Mouse (Mus musculus): ENCODE measurements around the gene Cfap299.
"Not testable (repeated sequence)": the region's sequence is repeated elsewhere in the genome, so short reads cannot be mapped to it uniquely, and the experiment has no call there.

Cfap299 gene

GRCm38 (mm10) chr5:98328848-98329624, at the start of gene Cfap299:
Gene Cfap299 (plus strand): TSS chr5:98329304.
- DNase-seq (ENCODE audit: low read depth, low spot score) = peak; percentile 61

- no peak for DNase-seq (ENCODE audit: low read depth, low spot score)
Observed at GRCm38 (mm10) chr5:98281993-98282392, 47.1 kb upstream of the Cfap299 start.

GRCm38 (mm10) chr5:98283696-98284478, 45.2 kb upstream of the Cfap299 start:
- DNase-seq (ENCODE audit: low read depth, low spot score) = no peak

- no peak for DNase-seq (ENCODE audit: low read depth, low spot score)
Observed at GRCm38 (mm10) chr5:98290642-98291041, 38.5 kb upstream of the Cfap299 start.

- DNase-seq (ENCODE audit: low read depth, low spot score) = no peak
Observed at GRCm38 (mm10) chr5:98292388-98293048, 36.6 kb upstream of the Cfap299 start.

GRCm38 (mm10) chr5:98293049-98293715, 35.9 kb upstream of the Cfap299 start:
- DNase-seq (ENCODE audit: low read depth, low spot score) = no peak

- DNase-seq (ENCODE audit: low read depth, low spot score) = no peak
Observed at GRCm38 (mm10) chr5:98300079-98300478, 29.0 kb upstream of the Cfap299 start.

GRCm38 (mm10) chr5:98305673-98306072, 23.4 kb upstream of the Cfap299 start:
- no peak for DNase-seq (ENCODE audit: low read depth, low spot score)

- DNase-seq (ENCODE audit: low read depth, low spot score) = peak; percentile 8
Observed at GRCm38 (mm10) chr5:98306528-98306927, 22.6 kb upstream of the Cfap299 start.

GRCm38 (mm10) chr5:98326625-98327024, 2.5 kb upstream of the Cfap299 start:
- no peak for DNase-seq (ENCODE audit: low read depth, low spot score)

- not testable (repeated sequence) for DNase-seq (ENCODE audit: low read depth, low spot score)
Observed at GRCm38 (mm10) chr5:98343751-98344150, 14.6 kb downstream of the Cfap299 start.

- peak; percentile 59 for DNase-seq (ENCODE audit: low read depth, low spot score)
Observed at GRCm38 (mm10) chr5:98344581-98344980, 15.5 kb downstream of the Cfap299 start.

GRCm38 (mm10) chr5:98346067-98346466, 17.0 kb downstream of the Cfap299 start:
- peak; percentile 23 for DNase-seq (ENCODE audit: low read depth, low spot score)

- DNase-seq (ENCODE audit: low read depth, low spot score) = peak; percentile 83
Observed at GRCm38 (mm10) chr5:98348605-98349004, 19.5 kb downstream of the Cfap299 start.

- no peak for DNase-seq (ENCODE audit: low read depth, low spot score)
Observed at GRCm38 (mm10) chr5:98359912-98360311, 30.8 kb downstream of the Cfap299 start.

- no peak for DNase-seq (ENCODE audit: low read depth, low spot score)
Observed at GRCm38 (mm10) chr5:98360792-98361419, 31.8 kb downstream of the Cfap299 start.

- no peak for DNase-seq (ENCODE audit: low read depth, low spot score)
Observed at GRCm38 (mm10) chr5:98363428-98363827, 34.3 kb downstream of the Cfap299 start.

- DNase-seq (ENCODE audit: low read depth, low spot score) = peak; percentile 18
Observed at GRCm38 (mm10) chr5:98365340-98365739, 36.2 kb downstream of the Cfap299 start.

GRCm38 (mm10) chr5:98368822-98369221, 39.7 kb downstream of the Cfap299 start:
- DNase-seq (ENCODE audit: low read depth, low spot score) = no peak

- no peak for DNase-seq (ENCODE audit: low read depth, low spot score)
Observed at GRCm38 (mm10) chr5:98369426-98369825, 40.3 kb downstream of the Cfap299 start.
